Mouse (Mus musculus) bone marrow macrophage, adult 2 months (primary cell): Measurements from ENCODE around the gene Pikfyve. TPM values are rescaled to one million over a fixed set of nuclear protein-coding genes. Genes with fewer than 3 reads are reported as not detected.

Experiments
- H3K27ac ChIP-seq: 2 replicates; pipeline ENCODE4 v1.5.1; 2012; ENCODE audit warnings: low read depth, low read length; ENCODE audit not compliant: insufficient read depth
- H3K4me1 ChIP-seq: 2 replicates; pipeline ENCODE4 v1.6.1; 2012; ENCODE audit warnings: low read length; ENCODE audit not compliant: control insufficient read depth, insufficient read depth
- H3K4me3 ChIP-seq: 2 replicates; pipeline ENCODE4 v1.5.1; 2012; ENCODE audit warnings: mild to moderate bottlenecking, low read length, moderate library complexity; ENCODE audit not compliant: insufficient read depth
- CTCF ChIP-seq: IDR thresholded peaks from 2 replicates; pipeline ENCODE4 v1.5.1; 2012; ENCODE audit warnings: low read depth, mild to moderate bottlenecking, low read length, moderate library complexity
- POLR2A ChIP-seq: IDR thresholded peaks from 2 replicates; pipeline ENCODE4 v1.6.1; 2012; ENCODE audit warnings: mild to moderate bottlenecking, low read depth, low read length, borderline replicate concordance
- polyA plus RNA-seq: library from polyadenylated mRNA; stranded (reverse); fragments of >200 nt; gene quantifications from 2 replicates; pipeline ENCODE4 v1.2.4, GENCODE M21; 2012; ENCODE audit not compliant: missing spikeins, insufficient read depth, insufficient read length

The Pikfyve gene
- 35.0 and 37.5 TPM in 2 replicates for polyA plus RNA-seq

DNA sequence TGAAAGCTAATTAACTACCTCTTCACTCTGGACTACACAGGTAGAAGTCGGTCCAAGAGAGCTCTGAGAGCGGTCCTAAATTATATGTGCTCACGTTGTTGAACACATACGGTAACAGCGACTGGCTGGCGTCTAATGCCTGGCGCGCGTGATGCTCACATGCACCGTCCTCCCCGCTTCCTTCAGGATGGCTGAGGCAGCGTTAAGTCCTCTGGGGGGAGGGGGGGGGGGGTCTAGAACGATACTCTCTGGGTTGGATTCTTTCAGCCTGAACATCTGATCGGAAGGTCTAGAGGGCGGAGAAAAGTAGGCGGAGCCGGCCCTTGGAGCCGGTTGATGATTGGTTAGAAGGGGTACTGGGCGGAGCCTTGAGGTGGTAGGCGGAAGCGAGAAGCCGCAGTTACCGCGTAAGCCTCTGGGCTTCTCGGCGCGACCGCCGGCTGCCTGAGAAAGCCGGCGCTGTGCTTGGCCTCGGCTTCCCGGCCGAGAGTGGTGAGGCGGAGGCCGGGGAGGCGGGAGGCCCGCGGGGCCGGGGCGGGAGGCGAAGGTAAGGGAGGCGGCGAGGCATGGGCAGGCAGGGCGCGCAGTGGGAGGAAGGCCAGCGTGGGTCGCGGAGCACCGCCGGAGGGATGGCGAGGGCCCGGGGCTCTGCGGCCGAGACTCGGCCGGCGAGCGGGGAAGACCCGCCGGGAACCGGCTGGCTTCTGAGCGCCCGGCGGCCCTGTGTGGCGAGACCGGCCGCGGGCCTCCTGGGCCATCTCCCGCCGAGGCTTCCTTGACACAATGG lies at the start of gene Pikfyve, which contains the start of gene Idh1:
Gene Pikfyve, plus strand, starts transcription at position 397 of the 787 bp plus-strand sequence.
Gene Idh1, minus strand, starts transcription at position 214 of the 787 bp plus-strand sequence.
- H3K4me1 ChIP-seq: peaks cover 21% of the 10 kb centered on the region
- peak within 1 kb of the TSS; percentile 96 for H3K27ac ChIP-seq
- peak within 1 kb of the TSS; percentile 96 for H3K4me3 ChIP-seq
- no peak for TF ChIP-seq CTCF
- peak; percentile 92; the same call in 1 of the 2 replicates for TF ChIP-seq POLR2A

DNA sequence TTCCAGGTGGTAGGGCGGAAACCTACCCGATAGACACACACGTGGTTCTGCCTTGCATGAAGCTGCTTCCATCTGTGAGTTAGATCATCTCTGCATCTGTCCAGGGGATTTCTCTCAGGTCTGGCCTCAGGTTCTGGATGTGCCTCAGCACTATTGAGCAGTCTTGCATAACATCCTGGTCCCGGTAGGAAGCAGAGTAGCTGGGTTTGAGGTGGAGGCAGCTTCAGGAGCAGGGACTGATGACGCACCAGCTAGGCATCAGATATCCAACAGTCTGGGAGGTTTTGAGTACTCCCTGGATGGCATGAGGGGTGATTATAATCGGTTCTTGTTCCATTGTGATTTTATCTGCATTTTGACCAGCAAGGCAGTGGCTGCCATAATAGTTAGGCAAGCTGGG lies 48.9 kb upstream of the Pikfyve start:
- TF ChIP-seq CTCF (no peak), POLR2A (no peak)
- Histone ChIP-seq H3K4me3 (no peak overlapping the region), H3K4me1 (no peaks in the 10 kb centered on the region), H3K27ac (no peak overlapping the region)

DNA sequence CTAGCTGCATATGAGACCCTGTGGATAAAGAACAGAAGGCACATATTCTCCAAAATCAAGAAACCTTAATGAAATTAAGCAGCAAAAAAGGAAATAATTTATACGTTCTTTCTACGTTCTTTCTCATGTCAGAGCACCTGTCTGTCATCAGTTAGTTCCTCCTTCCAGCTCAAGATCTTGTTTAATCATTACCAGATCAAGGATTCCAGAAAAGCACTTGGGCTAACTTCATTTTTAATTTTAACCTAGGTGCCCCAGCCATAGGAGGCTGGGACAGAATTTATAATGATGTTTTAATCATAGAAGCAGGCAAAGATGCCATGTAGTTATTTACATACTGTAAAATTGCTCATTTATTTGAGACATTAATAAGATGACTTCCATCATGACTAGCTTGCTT lies 41.7 kb upstream of the Pikfyve start:
- Histone ChIP-seq H3K4me1 (no peaks in the 10 kb centered on the region), H3K27ac (no peak overlapping the region)
- no peak for TF ChIP-seq CTCF
- TF ChIP-seq POLR2A: no peak

DNA sequence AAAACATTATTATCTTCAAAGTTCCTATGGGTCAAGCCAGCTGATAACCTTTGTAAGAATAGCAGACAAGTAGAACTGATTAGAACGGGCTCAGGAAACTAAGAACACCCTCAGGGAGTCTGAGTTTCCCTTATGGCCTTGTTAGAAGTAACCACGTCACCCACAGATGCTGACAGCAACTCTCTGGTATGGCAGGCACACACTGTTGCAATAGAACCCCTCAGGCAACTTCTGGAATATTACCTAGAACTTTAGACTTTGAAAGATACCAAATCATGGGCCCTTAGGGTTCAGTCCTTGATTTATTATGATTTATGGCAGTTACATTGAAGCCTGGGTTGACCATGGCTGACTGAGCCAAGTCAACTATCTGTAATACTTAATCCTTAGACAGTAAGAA lies 39.9 kb upstream of the Pikfyve start:
- H3K4me1 ChIP-seq: no peaks in the 10 kb centered on the region
- TF ChIP-seq POLR2A (no peak), CTCF (no peak)
- no peak overlapping the region for H3K27ac ChIP-seq
- H3K4me3 ChIP-seq: no peak overlapping the region

More for the DNA sequence above, 41.7 kb upstream of the Pikfyve start:
- no peak overlapping the region for H3K4me3 ChIP-seq

DNA sequence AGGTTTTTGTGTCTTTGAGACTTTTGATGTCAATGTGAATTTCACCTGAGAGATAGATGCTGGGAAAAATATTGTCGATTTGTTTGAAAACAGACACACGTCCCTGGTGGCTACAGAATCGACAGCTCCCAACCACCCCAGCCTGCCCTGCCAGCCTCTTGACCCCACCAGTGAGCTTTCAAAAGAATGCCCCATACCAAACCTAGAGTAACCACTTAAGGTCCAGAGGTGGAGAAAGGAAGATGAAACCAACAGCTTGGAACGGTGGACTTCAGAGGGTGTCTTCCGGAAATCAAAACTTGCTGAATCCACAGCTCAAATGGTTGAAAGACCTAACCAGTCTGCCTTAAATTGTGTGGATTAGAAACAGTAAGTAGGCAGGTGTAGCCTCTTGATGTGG lies 39.2 kb upstream of the Pikfyve start:
- TF ChIP-seq CTCF (no peak), POLR2A (no peak)
- Histone ChIP-seq H3K4me3 (no peak overlapping the region), H3K4me1 (no peaks in the 10 kb centered on the region), H3K27ac (no peak overlapping the region)

DNA sequence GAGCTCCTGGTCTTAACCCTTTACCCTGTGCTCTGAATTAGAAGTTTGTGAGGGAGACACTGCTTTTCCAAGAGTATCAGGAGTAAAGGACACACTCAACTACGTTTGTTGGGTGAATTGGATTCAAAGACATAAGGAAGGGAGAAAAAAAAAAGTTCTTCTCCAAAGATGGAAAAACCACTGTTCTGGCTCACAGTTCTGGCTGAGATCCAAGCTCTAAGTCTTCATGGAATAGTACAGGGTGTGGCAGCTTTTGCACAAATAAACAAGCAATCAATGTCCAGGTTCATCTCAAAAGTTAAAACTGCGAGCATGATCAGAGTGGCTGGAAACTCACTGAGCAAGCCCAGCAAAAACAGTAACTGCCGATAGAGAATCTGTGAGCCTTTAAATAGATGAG lies 38.5 kb upstream of the Pikfyve start:
- TF ChIP-seq POLR2A: no peak
- no peak for TF ChIP-seq CTCF
- H3K27ac ChIP-seq: no peak overlapping the region
- no peak overlapping the region for H3K4me3 ChIP-seq
- no peaks in the 10 kb centered on the region for H3K4me1 ChIP-seq

DNA sequence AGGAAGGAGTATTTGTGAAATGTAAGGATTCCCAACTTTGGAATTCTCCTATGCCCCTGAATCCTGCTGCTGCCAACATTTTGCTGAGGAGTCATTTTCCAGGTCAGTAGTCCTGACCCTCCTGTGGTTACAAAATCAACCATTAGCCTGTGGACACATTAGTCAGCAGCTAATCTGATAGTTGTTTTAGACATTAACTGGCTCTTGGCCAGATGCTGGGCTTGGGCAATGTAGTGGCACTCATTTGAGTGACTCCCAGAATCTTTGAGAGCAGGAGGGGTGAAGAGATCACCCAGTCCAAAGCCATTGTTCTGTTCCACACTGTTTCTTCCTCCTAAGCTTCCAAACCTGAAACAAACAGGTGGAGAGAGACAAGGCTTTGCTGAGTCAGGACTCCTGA lies 31.7 kb upstream of the Pikfyve start:
- TF ChIP-seq POLR2A (no peak), CTCF (no peak)
- no peak overlapping the region for H3K27ac ChIP-seq
- no peak overlapping the region for H3K4me3 ChIP-seq
- peaks cover 4% of the 10 kb centered on the region for H3K4me1 ChIP-seq

DNA sequence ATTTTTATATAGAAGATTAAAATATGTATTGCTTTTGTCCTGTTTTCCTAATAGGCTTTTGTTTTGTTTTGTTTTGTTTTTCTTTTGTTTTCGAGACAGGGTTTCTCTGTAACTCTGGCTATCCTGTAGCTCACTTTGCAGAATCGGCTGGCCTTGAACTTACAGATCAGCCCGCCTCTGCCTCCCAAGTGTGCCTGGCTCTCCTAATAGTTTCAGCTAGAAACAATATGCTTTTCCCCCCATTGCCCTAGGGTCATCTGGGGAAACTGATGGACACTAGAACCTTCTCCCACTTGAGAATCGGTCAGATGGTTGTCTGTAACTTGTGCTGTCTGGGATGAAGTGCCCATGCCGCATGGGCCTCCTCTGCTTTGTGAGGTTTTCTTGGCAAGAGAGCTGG lies 30.4 kb upstream of the Pikfyve start:
- no peak overlapping the region for H3K4me3 ChIP-seq
- no peak overlapping the region for H3K27ac ChIP-seq
- TF ChIP-seq CTCF (no peak), POLR2A (no peak)

DNA sequence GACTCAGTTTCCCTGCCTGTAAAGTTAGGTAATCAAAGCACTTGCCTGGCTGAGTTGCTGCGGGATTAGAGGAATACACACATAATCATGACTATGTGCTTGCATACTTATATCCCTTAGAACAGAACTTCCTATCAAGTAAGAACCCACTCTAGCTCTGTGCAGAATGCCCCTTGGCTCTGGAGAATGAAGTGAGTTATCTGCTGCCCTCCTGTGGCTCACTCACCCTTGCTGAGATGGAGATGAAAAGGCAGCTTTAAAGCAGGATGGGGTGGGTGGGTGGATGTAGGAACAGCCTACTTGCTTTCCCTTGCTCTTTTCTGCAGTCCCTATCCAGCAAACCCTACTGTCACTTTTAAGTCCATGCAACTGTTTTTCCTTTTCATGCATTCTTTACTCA lies 24.3 kb upstream of the Pikfyve start:
- Histone ChIP-seq H3K4me1 (no peaks in the 10 kb centered on the region), H3K4me3 (no peak overlapping the region), H3K27ac (no peak overlapping the region)
- TF ChIP-seq CTCF (no peak), POLR2A (no peak)

More for the DNA sequence above, 30.4 kb upstream of the Pikfyve start:
- peaks cover 4% of the 10 kb centered on the region for H3K4me1 ChIP-seq

DNA sequence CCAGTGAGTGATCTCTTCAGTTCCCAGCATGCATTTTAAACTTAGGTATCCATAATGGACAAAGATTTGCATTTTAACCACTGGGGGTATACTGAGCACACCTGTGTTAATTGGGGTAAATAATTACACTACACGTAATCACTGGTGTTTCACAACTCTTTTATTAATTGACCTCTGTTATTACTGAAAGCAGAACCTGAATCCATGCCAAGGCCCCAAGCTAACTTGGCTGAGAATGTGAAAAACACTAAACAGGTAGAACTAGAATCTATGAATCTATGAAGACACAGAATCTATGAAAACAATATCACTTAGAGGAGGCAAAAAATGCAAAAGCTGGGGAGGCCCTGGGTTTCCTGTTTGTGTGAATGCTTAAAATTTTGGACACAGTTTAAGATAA lies 19.0 kb upstream of the Pikfyve start:
- no peak overlapping the region for H3K27ac ChIP-seq
- no peak overlapping the region for H3K4me3 ChIP-seq
- TF ChIP-seq POLR2A (no peak), CTCF (no peak)
- H3K4me1 ChIP-seq: no peaks in the 10 kb centered on the region

DNA sequence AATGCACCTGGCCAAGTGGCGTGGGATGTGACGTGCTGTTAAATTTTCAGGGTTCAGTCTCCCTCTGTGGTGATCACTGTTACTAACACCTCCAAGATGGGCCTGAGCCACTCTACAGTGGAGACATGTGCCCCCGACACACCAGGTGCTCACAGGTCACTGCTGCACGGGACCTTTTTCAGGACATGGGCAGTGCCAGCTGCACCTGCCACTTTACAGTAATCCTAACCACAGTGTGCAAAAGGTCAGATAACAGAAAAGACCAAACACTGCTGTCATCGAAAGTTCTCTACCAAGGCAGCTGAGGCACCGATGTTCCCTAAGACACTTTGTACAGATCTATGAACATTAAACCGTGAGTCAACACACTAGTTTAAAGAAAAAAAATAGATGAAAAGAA lies 16.9 kb upstream of the Pikfyve start:
- Histone ChIP-seq H3K27ac (no peak overlapping the region), H3K4me3 (no peak overlapping the region), H3K4me1 (peaks cover 9% of the 10 kb centered on the region)
- TF ChIP-seq CTCF (no peak), POLR2A (no peak)

DNA sequence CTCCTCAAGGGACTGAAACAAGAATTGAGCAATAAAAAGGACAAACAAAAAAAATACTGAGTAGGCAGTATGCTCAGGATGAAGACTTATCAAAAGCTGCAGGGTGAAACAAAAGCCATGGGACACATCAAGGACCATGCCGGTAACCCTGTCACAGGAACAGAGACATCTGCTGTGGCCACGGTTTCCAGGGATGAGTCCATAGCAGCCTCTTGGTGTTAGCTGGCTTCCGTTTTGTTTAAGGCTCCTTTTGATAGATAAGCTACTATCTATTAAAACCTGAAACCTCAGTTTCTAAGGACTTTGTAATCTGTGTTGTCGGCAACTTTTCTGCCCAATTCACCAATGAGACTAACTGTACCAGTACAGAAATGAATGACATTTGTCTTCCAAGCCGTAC lies 16.5 kb upstream of the Pikfyve start:
- Histone ChIP-seq H3K4me3 (no peak overlapping the region), H3K4me1 (peaks cover 9% of the 10 kb centered on the region), H3K27ac (no peak overlapping the region)
- TF ChIP-seq POLR2A (no peak), CTCF (no peak)
